Mouse (Mus musculus): Measurements from ENCODE around the gene Astn2. TPM values are rescaled to one million over a fixed set of nuclear protein-coding genes. Genes with fewer than 3 reads are reported as not detected.

Gene Astn2
- polyA plus RNA-seq, 1 experiment from 2014 or later: 0.14 TPM

GRCm38 (mm10) chr4:65983643-65984042, 420.8 kb downstream of the Astn2 start:
- Histone ChIP-seq H3K27ac (ENCODE audit: low read length) (no peak overlapping the region), H3K36me3 (ENCODE audit: control insufficient read depth, insufficient read depth) (no peaks in the 10 kb centered on the region), H3K27me3 (ENCODE audit: control insufficient read depth, insufficient read depth, low read length) (no peaks in the 10 kb centered on the region), H3K9ac (ENCODE audit: low read length) (no peak overlapping the region), H3K4me1 (ENCODE audit: control insufficient read depth, insufficient read depth, low read length) (no peaks in the 10 kb centered on the region), H3K4me2 (ENCODE audit: low read depth, low read length) (no peak overlapping the region), H3K4me3 (ENCODE audit: low read length) (no peak overlapping the region), H3K9me3 (replicated peaks; ENCODE audit: control insufficient read depth, low read length) (no peaks in the 10 kb centered on the region)
- WGBS: 79% methylated on average over 2 of the region's 2 CpGs
- no peak for ATAC-seq (replicated peaks; ENCODE audit: extremely low read depth, insufficient read depth, low FRiP score)

GRCm38 (mm10) chr4:65982882-65983281, 421.5 kb downstream of the Astn2 start:
- H3K27ac ChIP-seq (ENCODE audit: low read length): no peak overlapping the region
- no peaks in the 10 kb centered on the region for H3K36me3 ChIP-seq (ENCODE audit: control insufficient read depth, insufficient read depth)
- no peak for ATAC-seq (replicated peaks; ENCODE audit: extremely low read depth, insufficient read depth, low FRiP score)
- WGBS: 41% methylated on average over 4 of the region's 4 CpGs
- no peaks in the 10 kb centered on the region for H3K9me3 ChIP-seq (replicated peaks; ENCODE audit: control insufficient read depth, low read length)
- H3K4me1 ChIP-seq (ENCODE audit: control insufficient read depth, insufficient read depth, low read length): no peaks in the 10 kb centered on the region
- no peak overlapping the region for H3K4me3 ChIP-seq (ENCODE audit: low read length)
- no peak overlapping the region for H3K4me2 ChIP-seq (ENCODE audit: low read depth, low read length)
- H3K9ac ChIP-seq (ENCODE audit: low read length): no peak overlapping the region
- no peaks in the 10 kb centered on the region for H3K27me3 ChIP-seq (ENCODE audit: control insufficient read depth, insufficient read depth, low read length)

- Histone ChIP-seq H3K4me3 (ENCODE audit: low read length) (no peak overlapping the region), H3K9ac (ENCODE audit: low read length) (no peak overlapping the region), H3K36me3 (ENCODE audit: control insufficient read depth, insufficient read depth) (no peaks in the 10 kb centered on the region), H3K4me1 (ENCODE audit: control insufficient read depth, insufficient read depth, low read length) (no peaks in the 10 kb centered on the region), H3K9me3 (replicated peaks; ENCODE audit: control insufficient read depth, low read length) (no peaks in the 10 kb centered on the region), H3K27me3 (ENCODE audit: control insufficient read depth, insufficient read depth, low read length) (no peaks in the 10 kb centered on the region), H3K27ac (ENCODE audit: low read length) (no peak overlapping the region), H3K4me2 (ENCODE audit: low read depth, low read length) (no peak overlapping the region)
- no peak for ATAC-seq (replicated peaks; ENCODE audit: extremely low read depth, insufficient read depth, low FRiP score)
- 66% methylated on average over 3 of the region's 3 CpGs for WGBS
These were observed 428.2 kb downstream of the Astn2 start for GRCm38 (mm10) chr4:65976251-65976650.

- no peaks in the 10 kb centered on the region for H3K9me3 ChIP-seq (replicated peaks; ENCODE audit: control insufficient read depth, low read length)
- WGBS: 80% methylated on average over 1 of the region's 1 CpGs
- H3K36me3 ChIP-seq (ENCODE audit: control insufficient read depth, insufficient read depth): no peaks in the 10 kb centered on the region
- H3K27me3 ChIP-seq (ENCODE audit: control insufficient read depth, insufficient read depth, low read length): no peaks in the 10 kb centered on the region
- no peak for ATAC-seq (replicated peaks; ENCODE audit: extremely low read depth, insufficient read depth, low FRiP score)
- H3K9ac ChIP-seq (ENCODE audit: low read length): no peak overlapping the region
- no peak overlapping the region for H3K4me2 ChIP-seq (ENCODE audit: low read depth, low read length)
- no peak overlapping the region for H3K4me3 ChIP-seq (ENCODE audit: low read length)
- no peak overlapping the region for H3K27ac ChIP-seq (ENCODE audit: low read length)
- H3K4me1 ChIP-seq (ENCODE audit: control insufficient read depth, insufficient read depth, low read length): no peaks in the 10 kb centered on the region
These were observed 432.0 kb downstream of the Astn2 start for GRCm38 (mm10) chr4:65972395-65972794.

GRCm38 (mm10) chr4:65969318-65969717, 435.1 kb downstream of the Astn2 start:
- H3K27ac ChIP-seq (ENCODE audit: low read length): no peak overlapping the region
- no peaks in the 10 kb centered on the region for H3K36me3 ChIP-seq (ENCODE audit: control insufficient read depth, insufficient read depth)
- no peaks in the 10 kb centered on the region for H3K9me3 ChIP-seq (replicated peaks; ENCODE audit: control insufficient read depth, low read length)
- H3K4me2 ChIP-seq (ENCODE audit: low read depth, low read length): no peak overlapping the region
- WGBS: 53% methylated on average over 2 of the region's 2 CpGs
- no peak overlapping the region for H3K9ac ChIP-seq (ENCODE audit: low read length)
- ATAC-seq (replicated peaks; ENCODE audit: extremely low read depth, insufficient read depth, low FRiP score): no peak
- H3K4me1 ChIP-seq (ENCODE audit: control insufficient read depth, insufficient read depth, low read length): no peaks in the 10 kb centered on the region
- no peak overlapping the region for H3K4me3 ChIP-seq (ENCODE audit: low read length)
- H3K27me3 ChIP-seq (ENCODE audit: control insufficient read depth, insufficient read depth, low read length): no peaks in the 10 kb centered on the region

GRCm38 (mm10) chr4:65964604-65965003, 439.8 kb downstream of the Astn2 start:
- H3K4me3 ChIP-seq (ENCODE audit: low read length): no peak overlapping the region
- H3K27ac ChIP-seq (ENCODE audit: low read length): no peak overlapping the region
- H3K9ac ChIP-seq (ENCODE audit: low read length): no peak overlapping the region
- 58% methylated on average over 3 of the region's 3 CpGs for WGBS
- no peaks in the 10 kb centered on the region for H3K4me1 ChIP-seq (ENCODE audit: control insufficient read depth, insufficient read depth, low read length)
- no peak for ATAC-seq (replicated peaks; ENCODE audit: extremely low read depth, insufficient read depth, low FRiP score)
- H3K36me3 ChIP-seq (ENCODE audit: control insufficient read depth, insufficient read depth): no peaks in the 10 kb centered on the region
- H3K9me3 ChIP-seq (replicated peaks; ENCODE audit: control insufficient read depth, low read length): no peaks in the 10 kb centered on the region
- H3K27me3 ChIP-seq (ENCODE audit: control insufficient read depth, insufficient read depth, low read length): no peaks in the 10 kb centered on the region
- no peak overlapping the region for H3K4me2 ChIP-seq (ENCODE audit: low read depth, low read length)

GRCm38 (mm10) chr4:65959188-65959759, 445.1 kb downstream of the Astn2 start:
- no peak overlapping the region for H3K27ac ChIP-seq (ENCODE audit: low read length)
- no peaks in the 10 kb centered on the region for H3K36me3 ChIP-seq (ENCODE audit: control insufficient read depth, insufficient read depth)
- no peaks in the 10 kb centered on the region for H3K4me1 ChIP-seq (ENCODE audit: control insufficient read depth, insufficient read depth, low read length)
- 71% methylated on average over 5 of the region's 5 CpGs for WGBS
- no peak overlapping the region for H3K4me3 ChIP-seq (ENCODE audit: low read length)
- no peaks in the 10 kb centered on the region for H3K27me3 ChIP-seq (ENCODE audit: control insufficient read depth, insufficient read depth, low read length)
- H3K9ac ChIP-seq (ENCODE audit: low read length): no peak overlapping the region
- no peak for ATAC-seq (replicated peaks; ENCODE audit: extremely low read depth, insufficient read depth, low FRiP score)
- no peaks in the 10 kb centered on the region for H3K9me3 ChIP-seq (replicated peaks; ENCODE audit: control insufficient read depth, low read length)
- no peak overlapping the region for H3K4me2 ChIP-seq (ENCODE audit: low read depth, low read length)

GRCm38 (mm10) chr4:65958369-65959187, 445.8 kb downstream of the Astn2 start:
- no peaks in the 10 kb centered on the region for H3K36me3 ChIP-seq (ENCODE audit: control insufficient read depth, insufficient read depth)
- no peak overlapping the region for H3K4me3 ChIP-seq (ENCODE audit: low read length)
- H3K4me2 ChIP-seq (ENCODE audit: low read depth, low read length): no peak overlapping the region
- no peak for ATAC-seq (replicated peaks; ENCODE audit: extremely low read depth, insufficient read depth, low FRiP score)
- no peaks in the 10 kb centered on the region for H3K27me3 ChIP-seq (ENCODE audit: control insufficient read depth, insufficient read depth, low read length)
- H3K27ac ChIP-seq (ENCODE audit: low read length): no peak overlapping the region
- H3K9me3 ChIP-seq (replicated peaks; ENCODE audit: control insufficient read depth, low read length): no peaks in the 10 kb centered on the region
- H3K4me1 ChIP-seq (ENCODE audit: control insufficient read depth, insufficient read depth, low read length): no peaks in the 10 kb centered on the region
- H3K9ac ChIP-seq (ENCODE audit: low read length): no peak overlapping the region
- 72% methylated on average over 5 of the region's 5 CpGs for WGBS

- H3K27ac ChIP-seq (ENCODE audit: low read length): no peak overlapping the region
- no peaks in the 10 kb centered on the region for H3K9me3 ChIP-seq (replicated peaks; ENCODE audit: control insufficient read depth, low read length)
- H3K36me3 ChIP-seq (ENCODE audit: control insufficient read depth, insufficient read depth): no peaks in the 10 kb centered on the region
- no peak overlapping the region for H3K9ac ChIP-seq (ENCODE audit: low read length)
- 84% methylated on average over 1 of the region's 1 CpGs for WGBS
- H3K4me1 ChIP-seq (ENCODE audit: control insufficient read depth, insufficient read depth, low read length): no peaks in the 10 kb centered on the region
- no peak overlapping the region for H3K4me3 ChIP-seq (ENCODE audit: low read length)
- ATAC-seq (replicated peaks; ENCODE audit: extremely low read depth, insufficient read depth, low FRiP score): no peak
- no peaks in the 10 kb centered on the region for H3K27me3 ChIP-seq (ENCODE audit: control insufficient read depth, insufficient read depth, low read length)
- H3K4me2 ChIP-seq (ENCODE audit: low read depth, low read length): no peak overlapping the region
These were observed 452.5 kb downstream of the Astn2 start for GRCm38 (mm10) chr4:65951918-65952317.
